Mouse (Mus musculus) heart, adult 18-20 months (tissue): Measurements from ENCODE around the gene Gls. TPM values are rescaled to one million over a fixed set of nuclear protein-coding genes. Genes with fewer than 3 reads are reported as not detected.

Source experiments
- DNase-seq, 2 experiments: peaks; one replicate each; pipeline ENCODE4 v3.0.0; 2021 to 2022; ENCODE audit warnings: mixed read lengths in 1 of 2
- total RNA-seq, 2 experiments: library from RNA; stranded (reverse); gene quantifications; 2 replicates each; pipeline ENCODE4 v1.2.3; 2021

Gls gene
- total RNA-seq, 2 experiments from 2014 or later, result 86.2 to 98.2 TPM

GRCm38 (mm10) chr1:52248899-52249556 lies 16.0 kb upstream of the Gls start:
- DNase-seq, result no peak

GRCm38 (mm10) chr1:52242270-52242669 lies 9.2 kb upstream of the Gls start:
- no peak for DNase-seq

- DNase-seq, result no peak
Measured at GRCm38 (mm10) chr1:52232766-52233140, 279 bp downstream of the Gls start.

GRCm38 (mm10) chr1:52231939-52232765 lies 880 bp downstream of the Gls start:
- peak; percentile 74 to 76 for DNase-seq

- DNase-seq, result no peak
Measured at GRCm38 (mm10) chr1:52230404-52230803, 2.6 kb downstream of the Gls start.

GRCm38 (mm10) chr1:52228178-52228577 lies 4.9 kb downstream of the Gls start:
- no peak for DNase-seq

GRCm38 (mm10) chr1:52226416-52226815 lies 6.6 kb downstream of the Gls start:
- DNase-seq, result no peak

- DNase-seq, result no peak
Measured at GRCm38 (mm10) chr1:52216766-52217165, 16.3 kb downstream of the Gls start.

- no peak for DNase-seq
Measured at GRCm38 (mm10) chr1:52182992-52183391, 50.0 kb downstream of the Gls start.

GRCm38 (mm10) chr1:52181994-52182393 lies 51.0 kb downstream of the Gls start:
- DNase-seq, result no peak

- no peak for DNase-seq
Measured at GRCm38 (mm10) chr1:52179939-52180568, 53.0 kb downstream of the Gls start.

GRCm38 (mm10) chr1:52176999-52177398 lies 56.0 kb downstream of the Gls start:
- DNase-seq, result no peak

- DNase-seq, result no peak
Measured at GRCm38 (mm10) chr1:52175983-52176382, 57.0 kb downstream of the Gls start.

GRCm38 (mm10) chr1:52175321-52175720 lies 57.7 kb downstream of the Gls start:
- peak in 1 of 2 experiments; percentile 28 for DNase-seq

GRCm38 (mm10) chr1:52171271-52171670 lies 61.8 kb downstream of the Gls start:
- DNase-seq, result no peak

- DNase-seq, result no peak
Measured at GRCm38 (mm10) chr1:52170747-52171146, 62.3 kb downstream of the Gls start.

- peak in 1 of 2 experiments; percentile 56 for DNase-seq
Measured at GRCm38 (mm10) chr1:52170057-52170456, 63.0 kb downstream of the Gls start.

- peak in 1 of 2 experiments; percentile 60 for DNase-seq
Measured at GRCm38 (mm10) chr1:52166652-52167220, 66.3 kb downstream of the Gls start.

- DNase-seq, result no peak
Measured at GRCm38 (mm10) chr1:52163707-52164457, 69.2 kb downstream of the Gls start.

GRCm38 (mm10) chr1:52161151-52161550 lies 71.9 kb downstream of the Gls start:
- DNase-seq, result no peak

GRCm38 (mm10) chr1:52158490-52159381 lies 74.3 kb downstream of the Gls start:
- no peak for DNase-seq
